Mouse (Mus musculus): ENCODE results near the gene Lgals7.

Lgals7 gene

GRCm38 (mm10) chr7:28830981-28831380, 32.7 kb upstream of the Lgals7 start:
- no peak for DNase-seq (ENCODE audit: low spot score)

GRCm38 (mm10) chr7:28831411-28832125, 32.1 kb upstream of the Lgals7 start:
- DNase-seq (ENCODE audit: low spot score), result no peak

GRCm38 (mm10) chr7:28832137-28832536, 31.5 kb upstream of the Lgals7 start:
- DNase-seq (ENCODE audit: low spot score), result no peak

- DNase-seq (ENCODE audit: low spot score), result no peak
Observed at GRCm38 (mm10) chr7:28833723-28834347, 29.8 kb upstream of the Lgals7 start, which contains the start of gene Lgals4. TSS of gene Lgals4 (plus strand) at chr7:28833854.

DNA sequence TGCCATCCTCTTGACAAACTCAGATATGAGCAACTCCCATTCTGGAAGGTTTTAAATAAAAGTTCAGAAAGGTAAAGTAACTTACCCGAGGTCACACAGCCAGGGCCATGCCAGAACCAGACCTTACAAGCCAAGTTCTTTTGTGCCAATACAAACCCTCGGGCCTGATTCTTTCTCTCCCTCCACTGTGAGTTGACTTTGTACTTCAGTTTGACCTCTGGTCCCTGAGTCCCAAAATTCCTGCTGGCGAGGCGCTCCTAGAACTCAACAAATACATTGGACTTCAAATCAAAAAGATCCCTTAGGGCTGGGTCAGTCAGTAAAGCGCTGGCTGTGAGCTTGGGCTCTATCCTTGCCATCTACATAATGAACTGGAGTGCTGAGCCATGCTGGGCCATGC, 26.7 kb upstream of the Lgals7 start:
- DNase-seq (ENCODE audit: low spot score), result no peak

GRCm38 (mm10) chr7:28838331-28838730, 25.3 kb upstream of the Lgals7 start:
- DNase-seq (ENCODE audit: low spot score), result no peak

DNA sequence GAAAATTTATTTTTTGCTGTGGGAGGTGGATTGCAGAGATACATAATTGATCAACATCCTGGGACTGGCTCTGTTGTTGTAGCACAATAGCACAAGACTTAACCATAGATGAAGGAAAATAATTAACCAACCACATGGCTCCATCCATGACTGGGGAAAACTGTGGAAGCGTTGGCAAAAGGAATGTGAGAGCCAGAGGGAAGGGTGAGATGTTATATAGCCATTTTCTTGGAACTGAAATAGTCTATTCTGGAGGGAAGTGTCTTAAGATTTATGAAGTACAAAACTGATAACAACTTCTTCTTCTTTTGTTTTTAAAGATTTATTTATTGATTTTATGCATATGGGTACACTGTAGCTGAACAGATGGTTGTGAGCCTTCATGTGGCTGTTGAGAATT, 16.4 kb upstream of the Lgals7 start:
- no peak for DNase-seq (ENCODE audit: low spot score)

GRCm38 (mm10) chr7:28849700-28850236, 13.9 kb upstream of the Lgals7 start:
- DNase-seq (ENCODE audit: low spot score), result peak; percentile 5

GRCm38 (mm10) chr7:28850642-28851041, 13.0 kb upstream of the Lgals7 start:
- no peak for DNase-seq (ENCODE audit: low spot score)

DNA sequence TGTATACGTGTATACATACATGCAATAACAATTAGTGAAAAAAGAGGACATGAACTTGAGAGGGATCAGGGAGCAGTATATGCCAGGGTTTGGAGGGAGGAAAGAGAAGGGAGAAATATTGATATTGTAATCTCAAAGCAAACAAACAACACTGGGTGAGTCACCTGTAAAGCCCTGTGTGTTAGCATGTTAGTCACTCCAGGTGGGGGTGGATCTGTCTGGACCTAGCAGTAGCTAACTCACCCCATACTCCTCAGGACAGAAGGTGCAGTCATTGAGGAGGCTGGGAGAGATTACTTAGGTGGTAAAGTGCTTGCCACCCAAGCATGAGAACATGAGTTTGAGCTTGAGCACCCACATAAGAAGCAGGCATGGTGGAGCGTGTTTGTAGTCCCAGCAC, 3.7 kb upstream of the Lgals7 start:
- no peak for DNase-seq (ENCODE audit: low spot score)

- DNase-seq (ENCODE audit: low spot score), result no peak
Observed at GRCm38 (mm10) chr7:28860898-28861297, 2.8 kb upstream of the Lgals7 start.

DNA sequence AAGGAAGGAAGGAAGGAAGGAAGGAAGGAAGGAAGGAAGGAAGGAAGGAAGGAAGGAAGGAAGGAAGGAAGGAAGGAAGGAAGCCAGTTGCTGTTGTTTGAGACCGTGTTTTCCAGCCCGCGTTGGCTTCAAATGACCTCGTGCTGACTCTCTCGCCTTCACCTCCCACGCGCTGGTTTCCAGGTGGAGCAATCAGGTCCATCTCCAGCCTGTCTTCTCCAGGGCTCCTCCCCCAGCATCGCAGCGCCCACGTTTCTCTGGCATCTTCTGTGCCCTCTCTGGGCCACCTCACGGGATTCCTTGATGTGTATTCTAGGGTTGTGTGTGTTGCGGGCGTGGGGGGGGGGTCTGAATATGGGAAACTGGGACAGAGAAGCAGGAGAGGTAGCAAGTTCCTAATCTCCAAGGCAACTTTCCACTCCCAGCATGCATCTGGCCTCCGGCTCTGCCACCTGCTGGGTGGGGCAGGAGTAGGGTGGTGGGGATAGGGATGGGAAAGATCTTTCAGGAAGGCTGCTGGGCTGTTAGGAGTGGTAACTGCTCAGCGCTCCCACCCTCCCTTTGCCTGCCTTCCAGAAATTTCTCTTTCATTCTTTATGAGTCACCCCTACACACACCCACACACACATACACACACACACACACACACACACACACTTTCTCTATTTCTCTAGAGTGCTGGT, 695 bp upstream of the Lgals7 start:
- no peak for DNase-seq (ENCODE audit: low spot score)

DNA sequence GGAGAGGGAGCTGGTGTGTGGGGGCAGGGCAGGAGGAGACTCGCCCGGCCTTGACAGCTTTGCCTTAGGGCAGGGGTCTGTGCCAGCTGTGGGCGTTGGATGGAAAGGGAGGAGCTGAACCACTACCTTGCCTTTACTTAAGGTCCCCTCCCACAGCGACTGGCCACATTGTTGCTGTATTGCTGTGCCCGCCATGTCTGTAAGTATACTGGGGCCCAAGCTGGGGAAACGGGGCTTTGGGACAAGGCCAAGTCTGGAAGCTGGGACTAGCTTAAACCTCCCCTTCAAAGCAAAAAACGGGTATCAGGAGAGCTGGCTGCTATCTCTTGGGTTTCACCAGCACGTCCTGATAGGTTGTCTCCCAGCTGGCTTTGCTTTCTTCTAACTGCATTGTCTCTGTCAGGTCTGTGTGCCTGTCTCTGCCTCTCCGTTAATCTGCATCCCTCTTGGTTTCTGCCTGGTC, 666 bp downstream of the Lgals7 start:
- DNase-seq (ENCODE audit: low spot score), result no peak

DNA sequence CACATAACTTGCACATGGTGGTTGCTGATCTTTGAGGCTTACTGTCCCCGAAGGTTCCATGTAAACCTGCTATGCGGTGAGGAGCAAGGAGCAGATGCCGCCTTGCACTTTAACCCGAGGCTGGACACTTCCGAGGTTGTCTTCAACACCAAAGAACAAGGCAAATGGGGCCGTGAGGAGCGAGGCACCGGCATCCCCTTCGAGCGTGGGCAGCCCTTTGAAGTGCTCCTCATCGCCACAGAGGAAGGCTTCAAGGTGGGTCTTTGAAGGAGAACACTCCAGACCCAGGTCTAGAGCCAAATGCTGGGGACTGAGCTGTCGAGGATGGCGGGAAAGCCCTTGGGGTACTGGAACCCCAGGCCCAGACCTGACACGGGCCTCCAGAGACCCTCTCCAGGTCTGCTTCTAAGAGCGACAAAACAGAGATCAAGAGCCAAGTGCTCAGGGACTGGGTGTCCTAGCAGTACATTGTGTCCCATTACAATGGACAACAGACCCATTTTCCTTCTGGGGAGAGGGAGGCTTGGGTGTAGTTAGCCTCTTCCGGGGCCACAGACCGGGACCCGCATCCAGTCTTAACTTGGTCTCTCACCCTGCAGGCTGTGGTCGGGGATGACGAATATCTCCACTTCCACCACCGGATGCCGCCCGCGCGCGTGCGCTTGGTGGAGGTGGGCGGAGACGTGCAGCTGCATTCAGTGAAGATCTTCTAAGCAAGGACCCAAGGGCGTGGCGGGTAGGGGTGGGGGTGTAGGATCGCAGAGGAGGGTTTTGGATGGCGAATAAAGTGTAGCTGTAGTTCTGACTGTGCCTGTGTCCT, 2.0 kb downstream of the Lgals7 start:
- DNase-seq (ENCODE audit: low spot score), result peak; percentile 76

GRCm38 (mm10) chr7:28866769-28867507, 3.3 kb downstream of the Lgals7 start:
- DNase-seq (ENCODE audit: low spot score), result no peak

DNA sequence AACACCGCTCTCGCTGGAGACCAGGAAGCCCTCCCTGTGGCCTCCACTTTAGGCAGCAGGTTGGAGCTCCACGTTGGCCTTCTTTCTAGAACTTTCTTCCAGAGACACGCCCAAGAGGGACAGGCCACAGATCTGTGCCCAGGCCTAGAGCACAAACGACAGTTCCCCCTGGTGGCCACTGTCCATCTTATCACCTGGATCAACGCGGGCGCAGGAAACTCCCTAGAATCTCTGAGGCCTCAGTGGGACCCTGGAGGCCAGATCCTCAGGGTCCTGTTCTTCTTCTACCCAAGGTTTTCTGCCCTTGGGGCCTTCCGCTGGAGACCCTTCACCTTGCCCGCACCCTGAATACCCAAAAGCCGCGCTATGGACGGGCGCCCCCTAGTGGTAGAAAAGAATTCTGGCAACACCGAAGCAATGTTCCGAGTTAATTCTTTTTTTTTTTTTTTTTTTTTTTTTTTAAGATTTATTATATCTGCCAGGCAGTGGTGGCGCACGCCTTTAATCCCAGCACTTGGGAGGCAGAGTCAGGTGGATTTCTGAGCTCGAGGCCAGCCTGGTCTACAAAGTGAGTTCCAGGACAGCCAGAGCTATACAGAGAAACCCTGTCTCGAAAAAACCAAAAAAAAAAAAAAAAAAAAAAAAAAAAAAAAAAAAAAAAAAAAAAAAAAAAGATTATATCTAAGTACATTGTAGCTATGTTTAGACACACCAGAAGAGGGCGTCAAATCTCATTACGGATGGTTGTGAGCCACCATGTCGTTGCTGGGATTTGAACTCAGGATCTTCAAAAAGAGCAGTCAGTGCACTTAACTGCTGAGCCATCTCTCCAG, 4.1 kb downstream of the Lgals7 start:
- DNase-seq (ENCODE audit: low spot score), result peak; percentile 80

DNA sequence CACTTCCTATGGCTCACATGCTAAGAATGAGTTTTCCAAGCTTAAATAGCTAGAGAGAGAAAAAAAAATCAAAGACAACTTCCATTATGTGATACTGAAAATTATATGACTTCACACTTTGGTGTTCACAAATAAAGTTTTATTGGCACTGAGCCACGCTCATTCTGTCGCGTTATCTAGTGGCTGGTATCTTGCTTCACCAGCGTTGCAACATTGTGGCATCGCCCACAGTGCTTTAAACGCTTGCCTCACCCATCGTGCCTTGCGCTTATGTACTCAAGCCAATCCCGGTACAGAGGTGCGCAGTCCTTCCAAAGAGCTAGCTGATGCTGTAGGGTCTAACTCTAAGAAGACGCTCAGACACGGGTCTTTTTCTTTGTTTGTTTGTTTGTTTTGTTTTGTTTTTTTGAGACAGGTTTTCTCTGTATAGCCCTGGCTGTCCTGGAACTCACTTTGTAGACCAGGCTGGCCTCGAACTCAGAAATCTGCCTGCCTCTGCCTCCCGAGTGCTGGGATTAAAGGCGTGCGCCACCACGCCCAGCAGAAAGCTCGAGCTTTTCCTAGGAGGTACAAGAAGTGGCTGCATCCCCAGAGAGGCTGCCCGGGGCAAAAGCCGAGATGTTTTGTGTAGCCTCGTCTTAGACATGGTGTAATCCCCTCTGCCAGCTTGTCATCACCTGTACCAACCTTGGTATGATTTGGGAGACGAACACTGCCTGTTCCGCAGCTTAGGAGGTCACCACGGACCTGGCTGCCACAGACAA, 7.4 kb downstream of the Lgals7 start:
- DNase-seq (ENCODE audit: low spot score), result no peak

DNA sequence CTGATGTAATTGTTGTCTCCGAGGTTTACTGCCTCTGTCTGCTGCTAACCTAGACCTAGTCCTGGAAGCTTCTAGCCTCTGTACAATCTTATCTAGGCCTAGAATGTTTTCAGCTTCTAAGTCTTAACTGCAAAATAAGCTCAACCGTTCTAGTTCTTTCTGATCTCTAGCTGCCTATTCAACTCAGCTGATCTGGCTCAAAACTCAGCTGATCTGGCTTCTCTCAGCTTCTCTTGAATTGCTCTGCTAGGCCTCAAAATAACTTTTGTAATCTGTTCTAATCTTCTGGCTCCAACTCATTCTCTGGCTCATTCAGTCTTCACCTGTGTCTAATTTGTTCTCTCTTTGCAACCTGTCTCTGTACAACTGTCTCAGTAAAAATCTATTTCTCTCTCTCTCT, 10.9 kb downstream of the Lgals7 start:
- DNase-seq (ENCODE audit: low spot score), result no peak

- no peak for DNase-seq (ENCODE audit: low spot score)
Observed at GRCm38 (mm10) chr7:28876099-28876498, 12.4 kb downstream of the Lgals7 start.

GRCm38 (mm10) chr7:28877155-28877554, 13.5 kb downstream of the Lgals7 start:
- DNase-seq (ENCODE audit: low spot score), result no peak

Measured in embryo, embryonic 10.5 days (tissue).